Mouse (Mus musculus): ENCODE data around the gene Tcf7l1. TPM values are rescaled to one million over a fixed set of nuclear protein-coding genes. Genes with fewer than 3 reads are reported as not detected.

Gene Tcf7l1
- total RNA-seq, 2 experiments from 2014 or later = 10.5 to 11.9 TPM

DNA sequence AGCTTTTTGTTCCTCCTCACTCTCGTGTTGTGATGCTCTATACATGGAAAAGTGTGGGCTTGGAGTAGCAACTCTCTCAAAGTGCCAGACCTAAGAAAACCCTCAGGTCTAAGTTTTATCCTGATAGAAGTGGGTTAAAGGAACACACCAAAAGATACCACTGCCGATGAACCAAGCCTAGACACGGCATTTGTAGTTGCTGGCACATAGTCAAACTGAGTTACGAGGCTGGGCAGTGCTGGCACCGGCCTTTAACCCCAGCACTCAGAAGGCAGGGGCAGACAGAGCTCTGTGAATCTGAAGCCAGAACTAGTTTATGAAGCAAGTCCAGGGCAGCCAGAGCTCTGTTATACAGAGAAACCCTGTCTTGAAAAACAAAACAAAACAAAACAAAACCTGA is 181.4 kb downstream of the Tcf7l1 start:
- DNase-seq = no peak
- intact Hi-C loops (cut with DNase I) = no loop called here

DNA sequence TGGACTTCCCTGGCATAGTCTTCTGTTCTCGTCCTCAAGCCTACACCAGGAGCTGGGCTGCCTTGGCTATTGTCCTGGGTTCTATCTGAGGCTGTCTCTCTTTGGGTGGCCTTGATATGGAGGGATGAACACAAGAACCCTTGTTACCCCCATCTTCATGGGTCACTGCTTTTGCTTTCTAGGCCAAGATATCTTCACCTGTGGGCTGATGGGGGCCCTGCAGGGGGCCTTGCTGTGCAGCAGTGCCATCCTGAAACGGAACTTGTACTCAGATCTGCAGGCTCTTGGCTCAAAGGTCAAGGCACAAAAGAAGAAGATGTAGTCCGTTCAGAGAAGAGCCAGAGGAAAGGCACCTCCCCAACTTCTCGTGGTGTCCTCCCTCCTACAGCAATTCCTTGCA is 182.0 kb downstream of the Tcf7l1 start:
- intact Hi-C loops (cut with DNase I) = no loop called here
- no peak for DNase-seq

GRCm38 (mm10) chr6:72604066-72604465 is 185.0 kb downstream of the Tcf7l1 start:
- DNase-seq = no peak
- intact Hi-C loops (cut with DNase I) = no loop called here

DNA sequence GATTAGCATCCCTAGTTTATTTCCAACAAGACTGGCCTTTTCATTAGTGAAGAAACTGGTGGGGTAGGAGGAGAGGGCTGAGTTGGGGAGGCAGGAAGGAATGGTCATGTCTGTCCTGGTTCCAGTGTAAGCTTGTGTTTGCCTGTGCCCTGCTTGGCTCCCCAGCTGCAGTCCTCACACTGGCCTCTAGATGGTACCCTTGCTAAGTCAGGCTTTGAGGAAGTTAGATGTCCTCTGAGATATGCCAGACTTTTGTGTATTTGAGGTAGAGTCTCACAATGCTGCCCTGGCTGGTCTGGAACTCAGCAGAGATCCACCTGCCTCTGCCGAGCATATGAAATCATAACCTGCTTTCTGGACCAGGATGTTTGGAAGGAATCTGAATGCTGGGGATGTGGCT is 187.3 kb downstream of the Tcf7l1 start:
- DNase-seq = peak; percentile 79 to 84
- intact Hi-C loops (cut with DNase I) = loop anchor here (2.0 kb wide), 1 partner anchor 13 kb away; no protein-coding TSS in a partner anchor

- DNase-seq = no peak
- intact Hi-C loops (cut with DNase I) = loop anchor here (2.0 kb wide), 1 partner anchor 14 kb away; no protein-coding TSS in a partner anchor
These were observed 188.3 kb downstream of the Tcf7l1 start for GRCm38 (mm10) chr6:72600771-72601170.

GRCm38 (mm10) chr6:72600216-72600615 is 188.8 kb downstream of the Tcf7l1 start:
- DNase-seq = no peak
- intact Hi-C loops (cut with DNase I) = loop anchor here (2.0 kb wide), 1 partner anchor 15 kb away; no protein-coding TSS in a partner anchor

DNA sequence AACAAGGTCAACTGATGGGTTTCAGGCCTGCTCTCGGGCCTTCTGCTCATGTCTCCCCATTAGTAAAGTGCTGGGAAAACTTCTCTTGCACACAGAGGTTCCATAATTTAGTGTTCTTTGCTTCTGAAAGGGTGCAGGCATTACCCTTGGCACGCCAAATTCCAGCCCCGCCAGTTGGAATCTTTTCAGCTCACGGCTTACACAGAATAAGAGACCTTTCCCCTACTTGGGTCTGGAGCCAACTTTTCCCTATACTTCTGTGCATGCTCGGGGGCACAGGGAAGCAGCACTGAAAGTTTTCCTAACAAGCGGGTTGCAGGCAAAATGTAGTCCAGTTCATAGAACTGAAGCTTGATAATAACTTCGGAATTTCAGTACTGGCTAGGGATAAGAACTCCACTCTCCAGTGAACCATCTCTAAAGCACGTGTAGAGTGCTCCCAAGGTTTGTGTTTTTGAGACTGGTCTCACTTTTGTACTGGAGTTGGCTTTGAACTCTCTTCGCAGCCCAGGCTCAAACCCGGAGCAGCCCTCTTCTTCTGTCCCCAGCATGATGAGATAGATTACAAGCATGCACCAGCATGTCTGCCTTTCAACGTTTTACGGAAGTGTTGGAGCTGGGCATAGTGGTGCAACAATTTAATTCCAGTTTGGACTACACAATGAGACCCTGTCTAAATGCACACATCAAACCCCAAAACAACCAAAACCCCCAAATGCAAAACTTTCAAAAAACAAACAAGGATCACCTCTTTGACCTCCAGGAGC is 190.1 kb downstream of the Tcf7l1 start:
- intact Hi-C loops (cut with DNase I) = loop anchor here (2.0 kb wide), 1 partner anchor 28 kb away; no protein-coding TSS in a partner anchor
- DNase-seq = peak in 1 of 2 experiments; percentile 48

- intact Hi-C loops (cut with DNase I) = loop anchor here (2.0 kb wide), 1 partner anchor 27 kb away; no protein-coding TSS in a partner anchor
- peak; percentile 94 to 95 for DNase-seq
These were observed 190.9 kb downstream of the Tcf7l1 start, which contains the start of the genes Elmod3 and Retsat for GRCm38 (mm10) chr6:72597956-72598753. TSS of gene Elmod3 (minus strand) at chr6:72598413. TSS of gene Retsat (plus strand) at chr6:72598475.

DNA sequence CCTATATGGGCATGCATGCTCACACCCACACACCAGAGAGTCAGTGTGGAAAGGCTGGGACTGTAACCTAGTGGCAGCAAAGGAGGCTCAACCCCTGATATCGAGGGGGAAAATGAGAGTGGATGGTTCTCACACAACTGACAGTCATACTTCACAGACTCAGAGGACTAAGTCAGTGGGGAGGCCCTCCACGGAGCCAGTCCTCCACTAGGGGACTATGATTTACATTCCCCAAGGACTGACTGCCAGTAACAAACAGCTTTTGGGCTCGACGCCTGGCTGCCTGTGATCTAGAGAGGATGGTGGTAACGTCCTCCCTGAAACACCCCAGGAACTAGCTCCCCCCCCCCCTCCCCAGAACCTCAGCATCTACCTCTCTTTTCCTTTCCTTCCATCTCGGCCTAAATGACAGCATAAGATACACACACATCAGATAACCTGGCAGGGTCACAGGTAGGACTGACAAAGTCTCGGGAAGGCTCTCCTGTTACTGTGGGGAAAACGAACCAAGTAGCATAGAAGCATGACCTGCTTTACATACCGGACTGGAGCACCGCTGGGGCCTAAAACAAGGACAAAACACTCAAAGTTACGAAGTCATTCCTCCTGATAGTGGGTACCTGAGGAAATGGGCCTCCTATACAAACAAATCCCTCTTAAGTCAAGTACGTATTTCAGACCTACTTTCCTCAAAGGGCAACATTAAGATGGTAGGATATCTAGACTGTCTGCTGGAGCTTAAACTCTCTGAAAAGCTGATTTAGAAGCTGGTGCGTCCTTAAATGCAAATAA is 191.8 kb downstream of the Tcf7l1 start:
- DNase-seq = peak in 1 of 2 experiments; percentile 25
- intact Hi-C loops (cut with DNase I) = no loop called here

- intact Hi-C loops (cut with DNase I) = no loop called here
- DNase-seq = no peak
These were observed 195.1 kb downstream of the Tcf7l1 start for GRCm38 (mm10) chr6:72593914-72594313.

GRCm38 (mm10) chr6:72593011-72593803 is 195.8 kb downstream of the Tcf7l1 start:
- peak; percentile 52 to 56 for DNase-seq
- intact Hi-C loops (cut with DNase I) = no loop called here

DNA sequence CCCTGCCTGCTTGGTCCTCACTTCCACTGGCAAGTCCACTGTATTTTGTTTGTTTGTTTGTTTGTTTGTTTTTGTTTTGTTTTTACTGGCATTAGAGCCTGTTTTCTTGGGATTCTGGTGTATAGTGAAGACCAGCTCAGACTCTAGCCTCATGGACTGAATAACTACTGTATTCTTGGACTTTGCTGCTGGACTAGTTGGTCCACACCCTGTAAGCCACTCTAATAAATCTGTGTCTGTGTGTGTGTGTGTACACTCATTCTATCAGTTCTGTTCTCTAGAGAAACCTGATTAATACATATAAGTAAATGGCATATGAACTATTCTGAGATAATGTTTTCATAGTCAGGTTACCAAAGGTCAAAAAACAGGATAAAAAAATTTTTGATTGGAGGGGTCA is 198.9 kb downstream of the Tcf7l1 start:
- intact Hi-C loops (cut with DNase I) = no loop called here
- DNase-seq = no peak

- intact Hi-C loops (cut with DNase I) = no loop called here
- DNase-seq = no peak
These were observed 200.7 kb downstream of the Tcf7l1 start for GRCm38 (mm10) chr6:72588307-72588706.

- no peak for DNase-seq
- intact Hi-C loops (cut with DNase I) = no loop called here
These were observed 202.4 kb downstream of the Tcf7l1 start for GRCm38 (mm10) chr6:72586701-72587100.

DNA sequence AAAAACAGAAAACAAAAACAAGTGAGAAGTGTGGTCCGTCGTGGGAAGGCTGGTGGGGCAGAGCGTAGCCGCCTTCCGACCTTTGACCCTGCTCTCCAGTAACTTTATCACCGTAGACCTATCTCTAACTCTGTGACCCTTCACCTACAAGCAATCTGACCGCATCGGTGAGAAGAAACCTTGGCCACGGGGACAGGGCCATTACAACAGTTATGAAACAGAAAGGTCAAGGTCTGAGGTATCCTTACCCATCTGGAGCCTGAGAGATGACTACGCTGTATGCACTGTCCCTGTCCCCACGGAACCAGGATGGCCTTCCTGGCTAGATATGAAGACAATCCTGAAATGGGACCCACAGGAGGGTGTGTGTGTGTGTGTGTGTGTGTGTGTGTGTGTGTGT is 204.9 kb downstream of the Tcf7l1 start:
- intact Hi-C loops (cut with DNase I) = no loop called here

GRCm38 (mm10) chr6:72583211-72583839 is 205.7 kb downstream of the Tcf7l1 start:
- intact Hi-C loops (cut with DNase I) = no loop called here

More for the DNA sequence above, 204.9 kb downstream of the Tcf7l1 start:
- no peak for DNase-seq

DNA sequence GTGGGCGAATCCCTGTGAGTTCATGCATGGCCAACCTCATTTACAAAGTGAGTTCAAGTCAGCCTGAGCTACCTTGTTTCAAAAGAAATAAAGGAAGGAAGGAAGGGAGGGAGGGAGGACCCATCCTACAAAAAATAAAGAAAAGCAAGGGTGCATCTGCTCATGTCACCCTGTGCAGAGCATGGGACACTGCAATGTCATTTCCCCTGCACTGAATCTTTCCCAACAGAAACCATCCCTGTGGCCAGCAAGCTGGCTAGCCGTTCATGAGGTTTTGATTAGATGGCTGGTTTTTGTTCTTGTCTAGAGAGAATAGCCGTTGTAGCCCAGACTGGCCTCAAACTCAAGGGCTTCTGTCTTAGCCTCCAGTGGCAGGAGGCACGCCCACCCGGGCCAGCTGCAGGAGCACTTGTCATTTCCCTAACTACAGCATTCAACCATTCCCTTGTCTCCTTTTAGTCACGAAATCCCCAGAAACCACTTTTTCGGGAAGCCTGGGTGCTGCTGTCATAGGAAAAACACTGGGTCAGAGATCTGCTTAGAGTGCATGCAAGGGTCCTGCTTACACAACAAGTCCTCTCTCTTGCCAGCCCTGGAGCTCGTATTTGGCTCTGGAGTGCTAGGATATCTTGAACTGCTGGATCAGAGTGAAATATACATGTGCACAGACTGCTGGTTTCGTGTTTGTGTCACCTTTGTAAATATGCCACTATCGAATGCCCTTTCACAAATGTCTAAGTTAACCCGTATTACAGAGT is 207.2 kb downstream of the Tcf7l1 start:
- intact Hi-C loops (cut with DNase I) = no loop called here
- no peak for DNase-seq

More at GRCm38 (mm10) chr6:72583211-72583839, 205.7 kb downstream of the Tcf7l1 start:
- DNase-seq = no peak

Data from heart, postnatal 36 days (tissue).